Mouse (Mus musculus) right cerebral cortex, adult 18-20 months (tissue): ENCODE results near the gene Cdt1.
A peak's percentile ranks its signal among the peaks of the same experiment; 100 is the strongest.

Experiments used
- DNase-seq: peaks from one replicate; pipeline ENCODE4 v3.0.0; 2022; ENCODE audit warnings: mixed read lengths

Gene Cdt1

GRCm38 (mm10) chr8:122574667-122575251, 6.9 kb downstream of the Cdt1 start:
- no peak for DNase-seq

GRCm38 (mm10) chr8:122575286-122575685, 7.5 kb downstream of the Cdt1 start:
- no peak for DNase-seq

- no peak for DNase-seq
Measured at GRCm38 (mm10) chr8:122575735-122576647, 8.2 kb downstream of the Cdt1 start.

GRCm38 (mm10) chr8:122576648-122577022, 8.8 kb downstream of the Cdt1 start, which contains the start of gene Aprt:
Gene Aprt, minus strand, starts transcription at chr8:122576909.
- peak; percentile 96 for DNase-seq

- no peak for DNase-seq
Measured at GRCm38 (mm10) chr8:122577116-122577515, 9.3 kb downstream of the Cdt1 start.

- DNase-seq: no peak
Measured at GRCm38 (mm10) chr8:122579196-122579595, 11.4 kb downstream of the Cdt1 start.

GRCm38 (mm10) chr8:122580926-122581325, 13.1 kb downstream of the Cdt1 start:
- DNase-seq: no peak

GRCm38 (mm10) chr8:122584981-122585380, 17.2 kb downstream of the Cdt1 start:
- no peak for DNase-seq

GRCm38 (mm10) chr8:122585411-122585891, 17.6 kb downstream of the Cdt1 start:
- no peak for DNase-seq

GRCm38 (mm10) chr8:122586171-122586570, 18.4 kb downstream of the Cdt1 start:
- DNase-seq: no peak

- no peak for DNase-seq
Measured at GRCm38 (mm10) chr8:122586749-122587148, 18.9 kb downstream of the Cdt1 start.

GRCm38 (mm10) chr8:122593240-122593639, 25.4 kb downstream of the Cdt1 start:
- no peak for DNase-seq

GRCm38 (mm10) chr8:122593783-122594507, 26.1 kb downstream of the Cdt1 start:
- DNase-seq: no peak

- DNase-seq: no peak
Measured at GRCm38 (mm10) chr8:122596031-122596430, 28.2 kb downstream of the Cdt1 start.

- no peak for DNase-seq
Measured at GRCm38 (mm10) chr8:122600666-122601065, 32.9 kb downstream of the Cdt1 start.

- no peak for DNase-seq
Measured at GRCm38 (mm10) chr8:122604640-122605039, 36.8 kb downstream of the Cdt1 start.

- no peak for DNase-seq
Measured at GRCm38 (mm10) chr8:122605367-122605766, 37.6 kb downstream of the Cdt1 start.

GRCm38 (mm10) chr8:122606810-122607209, 39.0 kb downstream of the Cdt1 start:
- DNase-seq: no peak

- no peak for DNase-seq
Measured at GRCm38 (mm10) chr8:122610209-122610608, 42.4 kb downstream of the Cdt1 start.

- DNase-seq: no peak
Measured at GRCm38 (mm10) chr8:122610612-122611277, 42.9 kb downstream of the Cdt1 start.

- DNase-seq: peak; percentile 96
Measured at GRCm38 (mm10) chr8:122611295-122612133, 43.7 kb downstream of the Cdt1 start, which contains the start of the genes Galns and Trappc2l. Gene Galns, minus strand, starts transcription at chr8:122611463. Gene Trappc2l, plus strand, starts transcription at chr8:122611640.
